ENCODE assay signal across 8 mouse cellular contexts in genomic region chr7:3705461-3705860, GRCm38 (mm10). TPM values are rescaled to one million over a fixed set of nuclear protein-coding genes. Genes with fewer than 3 reads are reported as not detected.
DNase-seq lines count a peak whose midpoint lies in the region; ATAC-seq and TF ChIP-seq lines count a peak whose summit lies in the region.
"Not testable (repeated sequence)": the region's sequence is repeated elsewhere in the genome, so short reads cannot be mapped to it uniquely, and the experiment has no call there.

No protein-coding gene starts in this region.

- TF ChIP-seq POLR2A in embryonic fibroblast, embryonic 13.5 days (IDR thresholded peaks at IDR 0.05; ENCODE audit: low read depth, low read length); myocyte (IDR thresholded peaks at IDR 0.05; ENCODE audit: insufficient read length, low read depth): not testable (repeated sequence)

- TF ChIP-seq EP300 in stomach, postnatal 0 days (optimal IDR thresholded peaks at IDR 0.05), result not testable (repeated sequence)

- H3K9me3 ChIP-seq in heart, embryonic 11.5 days (replicated peaks; ENCODE audit: control insufficient read depth, low read length); hindbrain, embryonic 16.5 days (ENCODE audit: control insufficient read depth, low read length); limb, embryonic 11.5 days (ENCODE audit: control insufficient read depth, low read length); lung, embryonic 15.5 days; stomach, postnatal 0 days (ENCODE audit: control insufficient read depth, low read length): not testable (repeated sequence)

- peak overlapping the region; percentile 92 for H3K4me2 ChIP-seq in heart, embryonic 11.5 days
- peak overlapping the region; percentile 89 for H3K4me2 ChIP-seq in hindbrain, embryonic 16.5 days (ENCODE audit: low read length)
- H3K4me2 ChIP-seq in limb, embryonic 11.5 days (ENCODE audit: low read depth, severe bottlenecking), result peak overlapping the region; percentile 86
- peak overlapping the region; percentile 82 for H3K4me2 ChIP-seq in lung, embryonic 15.5 days
- peak overlapping the region; percentile 84 for H3K4me2 ChIP-seq in myocyte (ENCODE audit: low read depth)
- peak overlapping the region; percentile 73 for H3K4me2 ChIP-seq in stomach, postnatal 0 days (replicated peaks; ENCODE audit: low read depth)

- DNase-seq in adrenal gland, adult 2 months, result peak; percentile 36
- DNase-seq in limb, embryonic 11.5 days (ENCODE audit: low spot score), result peak; percentile 24
- not testable (repeated sequence) for DNase-seq in stomach, postnatal 0 days (ENCODE audit: low spot score)

- not testable (repeated sequence) for TF ChIP-seq CTCF in embryonic fibroblast, embryonic 13.5 days (IDR thresholded peaks at IDR 0.05; ENCODE audit: borderline replicate concordance, insufficient read depth, low read length); stomach, postnatal 0 days (IDR thresholded peaks at IDR 0.05; ENCODE audit: low read depth)

- peak overlapping the region; percentile 83 for H3K4me3 ChIP-seq in embryonic fibroblast, embryonic 13.5 days (ENCODE audit: insufficient read depth, low read length)
- H3K4me3 ChIP-seq in heart, embryonic 11.5 days (ENCODE audit: low read depth, low read length), result peak overlapping the region; percentile 78
- H3K4me3 ChIP-seq in hindbrain, embryonic 16.5 days (ENCODE audit: low read length), result peak overlapping the region; percentile 79
- H3K4me3 ChIP-seq in limb, embryonic 11.5 days (ENCODE audit: low read depth, low read length), result peak overlapping the region; percentile 90
- peak overlapping the region; percentile 69 for H3K4me3 ChIP-seq in lung, embryonic 15.5 days
- H3K4me3 ChIP-seq in myocyte, result peak overlapping the region; percentile 94
- H3K4me3 ChIP-seq in stomach, postnatal 0 days (ENCODE audit: low read depth, low read length), result peak overlapping the region; percentile 63

- peak overlapping the region; percentile 20; the same call in 1 of the 2 replicates for H3K27ac ChIP-seq in embryonic fibroblast, embryonic 13.5 days (ENCODE audit: insufficient read depth, low read length)
- peak overlapping the region; percentile 88 for H3K27ac ChIP-seq in heart, embryonic 11.5 days (ENCODE audit: low read depth, low read length)
- not testable (repeated sequence) for H3K27ac ChIP-seq in hindbrain, embryonic 16.5 days (ENCODE audit: low read depth, low read length); stomach, postnatal 0 days (replicated peaks)
- H3K27ac ChIP-seq in limb, embryonic 11.5 days (replicated peaks; ENCODE audit: low read depth, low read length), result 0 out of 2 replicates have a peak overlapping the region, but pooled peaks have one; percentile 12
- H3K27ac ChIP-seq in lung, embryonic 15.5 days, result peak overlapping the region; percentile 93; the same call in 1 of the 2 replicates

- H3K4me1 ChIP-seq in embryonic fibroblast, embryonic 13.5 days (ENCODE audit: control insufficient read depth, insufficient read depth, low read length); heart, embryonic 11.5 days (ENCODE audit: control insufficient read depth, insufficient read depth, low read length); limb, embryonic 11.5 days (ENCODE audit: control insufficient read depth, insufficient read depth, low read length); stomach, postnatal 0 days (replicated peaks; ENCODE audit: control insufficient read depth, insufficient read depth): not testable (repeated sequence)
- peaks cover 16% of the 10 kb centered on the region for H3K4me1 ChIP-seq in hindbrain, embryonic 16.5 days (ENCODE audit: control insufficient read depth, insufficient read depth, low read depth, low read length)
- H3K4me1 ChIP-seq in lung, embryonic 15.5 days, result peaks cover 24% of the 10 kb centered on the region

- not testable (repeated sequence) for H3K36me3 ChIP-seq in heart, embryonic 11.5 days (ENCODE audit: control insufficient read depth, insufficient read depth, low read length); stomach, postnatal 0 days (ENCODE audit: control insufficient read depth, insufficient read depth, low read length)
- peaks cover 11% of the 10 kb centered on the region for H3K36me3 ChIP-seq in hindbrain, embryonic 16.5 days (ENCODE audit: control insufficient read depth, insufficient read depth, low read length)
- H3K36me3 ChIP-seq in limb, embryonic 11.5 days (ENCODE audit: control insufficient read depth, insufficient read depth, low read length), result peaks cover 14% of the 10 kb centered on the region
- peaks cover 32% of the 10 kb centered on the region for H3K36me3 ChIP-seq in lung, embryonic 15.5 days
- peaks cover 18% of the 10 kb centered on the region for H3K36me3 ChIP-seq in myocyte (ENCODE audit: control insufficient read depth, insufficient read depth)

- H3K9ac ChIP-seq in heart, embryonic 11.5 days (ENCODE audit: low read depth, low read length), result peak overlapping the region; percentile 87
- H3K9ac ChIP-seq in hindbrain, embryonic 16.5 days (ENCODE audit: low read depth, low read length), result peak overlapping the region; percentile 80
- H3K9ac ChIP-seq in limb, embryonic 11.5 days (ENCODE audit: low read length), result peak overlapping the region; percentile 94
- H3K9ac ChIP-seq in lung, embryonic 15.5 days, result peak overlapping the region; percentile 79
- peak overlapping the region; percentile 82 for H3K9ac ChIP-seq in stomach, postnatal 0 days (ENCODE audit: low read length)

- peaks cover 15% of the 10 kb centered on the region for H3K79me2 ChIP-seq in myocyte (ENCODE audit: control insufficient read depth, insufficient read depth)

- WGBS in heart, embryonic 11.5 days (ENCODE audit: insufficient replicate concordance), result 8% methylated on average over 6 of the region's 7 CpGs
- 7% methylated on average over 7 of the region's 7 CpGs for WGBS in hindbrain, embryonic 16.5 days
- WGBS in limb, embryonic 11.5 days, result under 1% methylated on average over 6 of the region's 7 CpGs
- WGBS in lung, embryonic 15.5 days, result 2% methylated on average over 7 of the region's 7 CpGs
- WGBS in stomach, postnatal 0 days, result 3% methylated on average over 6 of the region's 7 CpGs

- not testable (repeated sequence) for ATAC-seq in heart, embryonic 11.5 days (replicated peaks; ENCODE audit: insufficient number of reproducible peaks, low FRiP score, low TSS enrichment); hindbrain, embryonic 16.5 days; limb, embryonic 11.5 days (ENCODE audit: insufficient number of reproducible peaks, low FRiP score, low TSS enrichment, low read depth); lung, embryonic 15.5 days (ENCODE audit: borderline replicate concordance, extremely low read depth, low FRiP score, low TSS enrichment); stomach, postnatal 0 days (ENCODE audit: low FRiP score, low TSS enrichment)

- H3ac ChIP-seq in myocyte (ENCODE audit: control insufficient read depth, insufficient read length), result not testable (repeated sequence)

- not testable (repeated sequence) for H3K27me3 ChIP-seq in heart, embryonic 11.5 days (ENCODE audit: control insufficient read depth, insufficient read depth, low read length); hindbrain, embryonic 16.5 days (replicated peaks; ENCODE audit: control insufficient read depth, insufficient read depth, low read length); limb, embryonic 11.5 days (ENCODE audit: control insufficient read depth, insufficient read depth, low read length); lung, embryonic 15.5 days; myocyte (ENCODE audit: control insufficient read depth, insufficient read depth, insufficient read length); stomach, postnatal 0 days (ENCODE audit: control insufficient read depth, insufficient read depth, low read length)

RNA-seq across cellular contexts. Expression of gene Rps9, which starts 1.7 kb away (rescaled TPM):
- total RNA-seq in adrenal gland, adult 2 months (2021), result 100 to 1,000 TPM; 768 to 988 TPM
- polyA plus RNA-seq in adrenal gland, adult 2 months (2012; rRNA removed), result 285 and 318 TPM in 2 replicates
- 1,255 and 1,395 TPM in 2 replicates for polyA plus RNA-seq in embryonic fibroblast, embryonic 13.5 days (2011; ENCODE audit: insufficient read length, low read depth, missing spikeins)
- 925 and 966 TPM in 2 replicates for polyA plus RNA-seq in heart, embryonic 11.5 days (2014; fragmentation: Nextera tagmentation; extraction: Ambion mirVana)
- polyA plus RNA-seq in hindbrain, embryonic 16.5 days (2015; fragmentation: Nextera tagmentation; extraction: Ambion mirVana), result 675 and 689 TPM in 2 replicates
- 1,472 and 1,559 TPM in 2 replicates for polyA plus RNA-seq in limb, embryonic 11.5 days (2014; fragmentation: Nextera tagmentation; extraction: Ambion mirVana)
- 1,380 and 1,502 TPM in 2 replicates for polyA plus RNA-seq in lung, embryonic 15.5 days (2015; fragmentation: Nextera tagmentation; extraction: Ambion mirVana)
- polyA plus RNA-seq in myocyte (2012; fragmentation: generic; extraction: Trizol), result 2,199 TPM
- 1,098 and 1,141 TPM in 2 replicates for polyA plus RNA-seq in stomach, postnatal 0 days (2015; fragmentation: Nextera tagmentation; extraction: Ambion mirVana)

RNA-seq across cellular contexts. Expression of gene Mboat7, which starts 12.1 kb away (rescaled TPM):
- total RNA-seq in adrenal gland, adult 2 months (2021), result 10 to 100 TPM; 65.4 to 74.4 TPM
- polyA plus RNA-seq in adrenal gland, adult 2 months (2012; rRNA removed), result 102 and 133 TPM in 2 replicates
- polyA plus RNA-seq in embryonic fibroblast, embryonic 13.5 days (2011; ENCODE audit: insufficient read length, low read depth, missing spikeins), result 82.2 and 94.6 TPM in 2 replicates
- 23.9 and 30.2 TPM in 2 replicates for polyA plus RNA-seq in heart, embryonic 11.5 days (2014; fragmentation: Nextera tagmentation; extraction: Ambion mirVana)
- 124 and 127 TPM in 2 replicates for polyA plus RNA-seq in hindbrain, embryonic 16.5 days (2015; fragmentation: Nextera tagmentation; extraction: Ambion mirVana)
- polyA plus RNA-seq in limb, embryonic 11.5 days (2014; fragmentation: Nextera tagmentation; extraction: Ambion mirVana), result 36.7 and 41.2 TPM in 2 replicates
- polyA plus RNA-seq in lung, embryonic 15.5 days (2015; fragmentation: Nextera tagmentation; extraction: Ambion mirVana), result 49.8 and 51.4 TPM in 2 replicates
- polyA plus RNA-seq in myocyte (2012; fragmentation: generic; extraction: Trizol), result 29.9 TPM
- polyA plus RNA-seq in stomach, postnatal 0 days (2015; fragmentation: Nextera tagmentation; extraction: Ambion mirVana), result 27.1 and 28.3 TPM in 2 replicates

RNA-seq across cellular contexts. Expression of gene Tsen34, which starts 12.8 kb away (rescaled TPM):
- 100 to 1,000 TPM in 1 of 2 experiments, 10 to 100 TPM in 1; 80.4 to 106 TPM for total RNA-seq in adrenal gland, adult 2 months (2021)
- polyA plus RNA-seq in adrenal gland, adult 2 months (2012; rRNA removed), result 240 and 250 TPM in 2 replicates
- 81.5 and 85.6 TPM in 2 replicates for polyA plus RNA-seq in embryonic fibroblast, embryonic 13.5 days (2011; ENCODE audit: insufficient read length, low read depth, missing spikeins)
- polyA plus RNA-seq in heart, embryonic 11.5 days (2014; fragmentation: Nextera tagmentation; extraction: Ambion mirVana), result 173 and 197 TPM in 2 replicates
- polyA plus RNA-seq in hindbrain, embryonic 16.5 days (2015; fragmentation: Nextera tagmentation; extraction: Ambion mirVana), result 282 and 308 TPM in 2 replicates
- 289 TPM in 2 replicates for polyA plus RNA-seq in limb, embryonic 11.5 days (2014; fragmentation: Nextera tagmentation; extraction: Ambion mirVana)
- 296 and 312 TPM in 2 replicates for polyA plus RNA-seq in lung, embryonic 15.5 days (2015; fragmentation: Nextera tagmentation; extraction: Ambion mirVana)
- 93.9 TPM for polyA plus RNA-seq in myocyte (2012; fragmentation: generic; extraction: Trizol)
- polyA plus RNA-seq in stomach, postnatal 0 days (2015; fragmentation: Nextera tagmentation; extraction: Ambion mirVana), result 143 TPM in 2 replicates

RNA-seq across cellular contexts. Expression of gene Pirb, which starts 14.7 kb away (rescaled TPM):
- total RNA-seq in adrenal gland, adult 2 months (2021), result 1 to 10 TPM; 2.4 to 3.2 TPM
- 5.6 and 7.3 TPM in 2 replicates for polyA plus RNA-seq in adrenal gland, adult 2 months (2012; rRNA removed)
- polyA plus RNA-seq in embryonic fibroblast, embryonic 13.5 days (2011; ENCODE audit: insufficient read length, low read depth, missing spikeins), result 0.79 TPM in 1 of 2 replicates, not detected in the other
- polyA plus RNA-seq in heart, embryonic 11.5 days (2014; fragmentation: Nextera tagmentation; extraction: Ambion mirVana), result 0.06 and 0.07 TPM in 2 replicates
- polyA plus RNA-seq in hindbrain, embryonic 16.5 days (2015; fragmentation: Nextera tagmentation; extraction: Ambion mirVana), result 0.21 and 0.50 TPM in 2 replicates
- 0.13 TPM in 1 of 2 replicates, not detected in the other for polyA plus RNA-seq in limb, embryonic 11.5 days (2014; fragmentation: Nextera tagmentation; extraction: Ambion mirVana)
- 0.72 and 1.4 TPM in 2 replicates for polyA plus RNA-seq in lung, embryonic 15.5 days (2015; fragmentation: Nextera tagmentation; extraction: Ambion mirVana)
- polyA plus RNA-seq in myocyte (2012; fragmentation: generic; extraction: Trizol), result 0.01 TPM
- 0.82 and 1.0 TPM in 2 replicates for polyA plus RNA-seq in stomach, postnatal 0 days (2015; fragmentation: Nextera tagmentation; extraction: Ambion mirVana)

RNA-seq across cellular contexts. Expression of gene Tmc4, which starts 28.1 kb away (rescaled TPM):
- total RNA-seq in adrenal gland, adult 2 months (2021), result 10 to 100 TPM in 1 of 2 experiments, 1 to 10 TPM in 1; 9.3 to 12.5 TPM
- polyA plus RNA-seq in adrenal gland, adult 2 months (2012; rRNA removed), result 14.9 and 18.2 TPM in 2 replicates
- polyA plus RNA-seq in embryonic fibroblast, embryonic 13.5 days (2011; ENCODE audit: insufficient read length, low read depth, missing spikeins), result 10.5 and 10.7 TPM in 2 replicates
- polyA plus RNA-seq in heart, embryonic 11.5 days (2014; fragmentation: Nextera tagmentation; extraction: Ambion mirVana), result 5.7 and 6.2 TPM in 2 replicates
- 3.8 and 4.6 TPM in 2 replicates for polyA plus RNA-seq in hindbrain, embryonic 16.5 days (2015; fragmentation: Nextera tagmentation; extraction: Ambion mirVana)
- polyA plus RNA-seq in limb, embryonic 11.5 days (2014; fragmentation: Nextera tagmentation; extraction: Ambion mirVana), result 3.6 and 4.2 TPM in 2 replicates
- 21.7 and 25.5 TPM in 2 replicates for polyA plus RNA-seq in lung, embryonic 15.5 days (2015; fragmentation: Nextera tagmentation; extraction: Ambion mirVana)
- polyA plus RNA-seq in myocyte (2012; fragmentation: generic; extraction: Trizol), result 1.2 TPM
- polyA plus RNA-seq in stomach, postnatal 0 days (2015; fragmentation: Nextera tagmentation; extraction: Ambion mirVana), result 70.1 and 77.4 TPM in 2 replicates
